Mouse (Mus musculus) gastrocnemius, adult 8-10 months (tissue): ENCODE measurements around the gene Spdya. TPM values are rescaled to one million over a fixed set of nuclear protein-coding genes. Genes with fewer than 3 reads are reported as not detected.
"Not testable (repeated sequence)": the region's sequence is repeated elsewhere in the genome, so short reads cannot be mapped to it uniquely, and the experiment has no call there.

Experiments used
- DNase-seq, 2 experiments: peaks; one replicate each; pipeline ENCODE4 v3.0.0; 2022; ENCODE audit warnings: low spot score in 2 of 2
- total RNA-seq, 4 experiments: library from RNA; stranded (reverse); gene quantifications; 2 replicates each; pipeline ENCODE4 v1.2.4; 2022

Gene Spdya
- total RNA-seq, 4 experiments from 2014 or later: 0.19 to 0.79 (median 0.31) TPM; not detected in 1

GRCm38 (mm10) chr17:71631806-71632205 lies 79.9 kb downstream of the Spdya start:
- no peak for DNase-seq

- DNase-seq: no peak
Observed at GRCm38 (mm10) chr17:71633350-71633749, 81.5 kb downstream of the Spdya start.

DNA sequence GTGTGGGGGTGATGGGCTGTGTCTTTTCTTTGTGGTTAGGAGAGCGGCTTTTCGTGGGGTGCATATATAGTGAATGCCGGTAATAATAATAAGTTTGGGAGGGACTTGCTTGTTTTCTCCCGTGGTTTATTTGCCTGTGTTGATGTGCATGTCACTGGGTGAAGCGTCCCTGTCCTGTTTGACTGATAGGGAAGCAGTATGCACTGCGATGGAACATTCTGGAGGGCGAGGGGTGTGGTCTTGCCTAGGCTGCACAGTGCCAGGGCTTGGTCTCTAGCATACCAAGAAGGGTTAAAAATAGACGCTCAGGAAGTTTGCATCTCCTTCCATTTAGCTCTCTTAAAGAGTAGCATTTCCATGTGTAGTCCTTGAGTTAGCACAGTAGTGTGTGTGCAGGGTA lies 84.9 kb downstream of the Spdya start:
- DNase-seq: no peak

GRCm38 (mm10) chr17:71637750-71638265 lies 85.9 kb downstream of the Spdya start:
- no peak for DNase-seq

DNA sequence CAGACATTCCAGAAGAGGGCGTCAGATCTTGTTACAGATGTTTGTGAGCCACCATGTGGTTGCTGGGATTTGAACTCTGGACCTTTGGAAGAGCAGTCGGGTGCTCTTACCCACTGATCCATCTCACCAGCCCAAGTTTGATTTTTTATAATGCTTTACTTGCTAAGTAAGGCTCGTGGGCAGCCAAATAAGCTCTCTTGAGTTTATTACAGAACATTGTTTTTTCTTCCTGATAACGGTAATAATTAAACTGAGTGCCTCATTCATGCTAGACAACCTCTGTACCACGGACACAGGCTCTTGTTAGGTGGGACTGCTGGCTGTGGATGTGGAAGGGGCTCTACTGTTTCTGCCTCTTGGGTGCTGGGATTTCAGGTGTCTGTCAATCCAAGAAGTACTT lies 87.2 kb downstream of the Spdya start:
- DNase-seq: not testable (repeated sequence)

Other genes starting within 250 kb of the Spdya start
- gene Emilin2, start 240.1 kb upstream of the Spdya start, total RNA-seq: 1 to 10 TPM; 2.8 to 5.3 (median 3.2) TPM
- gene Gm4707, start 92.1 kb upstream of the Spdya start, total RNA-seq: 1 to 10 TPM in 1 of 4 experiments, under 1 TPM in 2, not detected in 1; 0.27 to 1.2 (median 0.86) TPM
- gene Smchd1, start 76.7 kb upstream of the Spdya start, total RNA-seq: 1 to 10 TPM; 6.9 to 9.0 (median 8.2) TPM
- not detected for gene Ndc80, start 25.2 kb upstream of the Spdya start, total RNA-seq
- gene Wdr43, start 63.8 kb downstream of the Spdya start, total RNA-seq: 10 to 100 TPM; 26.4 to 29.4 (median 28.1) TPM
- gene Togaram2, start 121.2 kb downstream of the Spdya start, total RNA-seq: 1 to 10 TPM; 1.4 to 2.4 (median 2.1) TPM
- not detected for gene Pcare, start 200.8 kb downstream of the Spdya start, total RNA-seq
- gene Clip4, start 216.4 kb downstream of the Spdya start, total RNA-seq: 100 to 1,000 TPM; 105 to 135 (median 118) TPM